Mouse (Mus musculus) hindbrain, embryonic 11.5 days (tissue): ENCODE results near the gene Il34. TPM values are rescaled to one million over a fixed set of nuclear protein-coding genes. Genes with fewer than 3 reads are reported as not detected.

Source experiments
- ATAC-seq: fragments of 200-750 bp; cut with Nextera tagmentation; 2 replicates; pipeline ENCODE4 v1.8.0; 2017; ENCODE audit warnings: mild to moderate bottlenecking, moderate TSS enrichment, moderate library complexity; ENCODE audit not compliant: low FRiP score
- DNase-seq: peaks from one replicate; pipeline ENCODE4 v3.0.0-alpha.2; 2015; ENCODE audit warnings: low spot score
- H3K27ac ChIP-seq: fragments of 300-500 bp; sonication (generic); 2 replicates; pipeline ENCODE4 v1.5.1; 2014; ENCODE audit warnings: mild to moderate bottlenecking, low read depth, low read length
- H3K27me3 ChIP-seq: fragments of 300-500 bp; sonication (generic); 2 replicates; pipeline ENCODE4 v1.6.1; 2014; ENCODE audit warnings: mild to moderate bottlenecking, low read length, moderate library complexity, mixed read lengths; ENCODE audit not compliant: control insufficient read depth, insufficient read depth
- H3K36me3 ChIP-seq: fragments of 300-500 bp; sonication (generic); 2 replicates; pipeline ENCODE4 v1.6.1; 2014; ENCODE audit warnings: mild to moderate bottlenecking, low read length, moderate library complexity, mixed read lengths; ENCODE audit not compliant: control insufficient read depth, insufficient read depth
- H3K4me1 ChIP-seq: fragments of 300-500 bp; sonication (generic); replicated peaks from 2 replicates; pipeline ENCODE4 v1.6.1; 2014; ENCODE audit warnings: low read length, mixed read lengths; ENCODE audit not compliant: control insufficient read depth, insufficient read depth
- H3K4me2 ChIP-seq: fragments of 300-500 bp; sonication (generic); replicated peaks from 2 replicates; pipeline ENCODE4 v1.6.1; 2014; ENCODE audit warnings: mild to moderate bottlenecking, low read depth, low read length
- H3K4me3 ChIP-seq: fragments of 300-500 bp; sonication (generic); 2 replicates; pipeline ENCODE4 v1.5.1; 2014; ENCODE audit warnings: low read depth, low read length
- H3K9ac ChIP-seq: fragments of 300-500 bp; sonication (generic); 2 replicates; pipeline ENCODE4 v1.6.1; 2014; ENCODE audit warnings: low read depth, low read length
- H3K9me3 ChIP-seq: fragments of 300-500 bp; sonication (generic); 2 replicates; pipeline ENCODE4 v1.6.1; 2016; ENCODE audit warnings: low read length; ENCODE audit not compliant: control insufficient read depth
- WGBS: fragments of 180-500 bp; shearing (Covaris S2); extraction: QIAGEN DNeasy Blood & Tissue Kit; methylation state at CpG from one replicate; pipeline ENCODE4 v1.1.7; 2014; 5-methylcytosine and 5-hydroxymethylcytosine counted together
- polyA plus RNA-seq: library from polyadenylated mRNA; unstranded; fragments of >200 nt; fragmentation: Nextera tagmentation; extraction: Ambion mirVana; gene quantifications from 2 replicates; pipeline ENCODE4 v1.2.1, GENCODE M21; 2014

Gene Il34
- polyA plus RNA-seq, 1 experiment from 2014 or later, result 0.19 TPM

GRCm38 (mm10) chr8:110842012-110842574 lies 36.4 kb upstream of the Il34 start:
- no peaks in the 10 kb centered on the region for H3K9me3 ChIP-seq
- H3K27ac ChIP-seq, result no peak overlapping the region
- no peak for DNase-seq
- no peaks in the 10 kb centered on the region for H3K27me3 ChIP-seq
- no peak for ATAC-seq
- no peak overlapping the region for H3K9ac ChIP-seq
- H3K36me3 ChIP-seq, result peaks cover 26% of the 10 kb centered on the region
- no peak overlapping the region for H3K4me3 ChIP-seq
- H3K4me2 ChIP-seq, result no peak overlapping the region
- H3K4me1 ChIP-seq, result no peaks in the 10 kb centered on the region; the same call in 1 of the 2 replicates
- 92% methylated on average over 3 of the region's 3 CpGs for whole genome bisulfite sequencing

- WGBS, result 93% methylated on average over 3 of the region's 3 CpGs
- Histone ChIP-seq H3K9ac (no peak overlapping the region), H3K4me1 (no peaks in the 10 kb centered on the region), H3K9me3 (no peaks in the 10 kb centered on the region), H3K27ac (no peak overlapping the region), H3K4me2 (no peak overlapping the region), H3K27me3 (no peaks in the 10 kb centered on the region), H3K36me3 (peaks cover 23% of the 10 kb centered on the region), H3K4me3 (no peak overlapping the region)
- no peak for ATAC-seq
- DNase-seq, result no peak
These were observed 26.2 kb upstream of the Il34 start for GRCm38 (mm10) chr8:110831956-110832355.

- no peaks in the 10 kb centered on the region for H3K4me1 ChIP-seq
- no peak overlapping the region for H3K4me3 ChIP-seq
- WGBS, result 89% methylated on average over 3 of the region's 3 CpGs
- H3K36me3 ChIP-seq, result peaks cover 23% of the 10 kb centered on the region
- H3K4me2 ChIP-seq, result no peak overlapping the region
- DNase-seq (no peak), ATAC-seq (no peak)
- no peaks in the 10 kb centered on the region for H3K9me3 ChIP-seq
- no peak overlapping the region for H3K9ac ChIP-seq
- H3K27me3 ChIP-seq, result no peaks in the 10 kb centered on the region
- no peak overlapping the region for H3K27ac ChIP-seq
These were observed 22.8 kb upstream of the Il34 start for GRCm38 (mm10) chr8:110828511-110828910.

- Histone ChIP-seq H3K9ac (no peak overlapping the region), H3K9me3 (no peaks in the 10 kb centered on the region), H3K4me1 (no peaks in the 10 kb centered on the region), H3K36me3 (peaks cover 18% of the 10 kb centered on the region), H3K4me2 (no peak overlapping the region), H3K4me3 (no peak overlapping the region), H3K27me3 (no peaks in the 10 kb centered on the region), H3K27ac (no peak overlapping the region)
- 89% methylated on average over 1 of the region's 1 CpGs for WGBS
- ATAC-seq, result no peak
- DNase-seq, result no peak
These were observed 19.1 kb upstream of the Il34 start for GRCm38 (mm10) chr8:110824861-110825260.

GRCm38 (mm10) chr8:110821960-110822359 lies 16.2 kb upstream of the Il34 start:
- ATAC-seq (no peak), DNase-seq (no peak)
- no peak overlapping the region for H3K9ac ChIP-seq
- H3K9me3 ChIP-seq, result no peaks in the 10 kb centered on the region
- no peak overlapping the region for H3K4me2 ChIP-seq
- H3K4me3 ChIP-seq, result no peak overlapping the region
- H3K27me3 ChIP-seq, result no peaks in the 10 kb centered on the region
- H3K27ac ChIP-seq, result no peak overlapping the region
- no peaks in the 10 kb centered on the region for H3K4me1 ChIP-seq
- WGBS, result 89% methylated on average over 3 of the region's 3 CpGs
- H3K36me3 ChIP-seq, result peaks cover 21% of the 10 kb centered on the region

- no peak for DNase-seq
These were observed 14.5 kb upstream of the Il34 start for GRCm38 (mm10) chr8:110820257-110820656.

GRCm38 (mm10) chr8:110818593-110818992 lies 12.9 kb upstream of the Il34 start:
- peaks cover 30% of the 10 kb centered on the region for H3K36me3 ChIP-seq
- H3K4me2 ChIP-seq, result no peak overlapping the region
- no peak for ATAC-seq
- no peak for DNase-seq
- H3K27me3 ChIP-seq, result no peaks in the 10 kb centered on the region
- 91% methylated on average over 3 of the region's 3 CpGs for WGBS
- no peak overlapping the region for H3K27ac ChIP-seq
- no peak overlapping the region for H3K9ac ChIP-seq
- no peaks in the 10 kb centered on the region for H3K9me3 ChIP-seq
- no peak overlapping the region for H3K4me3 ChIP-seq
- no peaks in the 10 kb centered on the region for H3K4me1 ChIP-seq

More at GRCm38 (mm10) chr8:110820257-110820656, 14.5 kb upstream of the Il34 start:
- Histone ChIP-seq H3K9me3 (no peaks in the 10 kb centered on the region), H3K36me3 (peaks cover 30% of the 10 kb centered on the region), H3K4me3 (no peak overlapping the region), H3K9ac (no peak overlapping the region), H3K4me2 (no peak overlapping the region), H3K27ac (no peak overlapping the region), H3K27me3 (no peaks in the 10 kb centered on the region), H3K4me1 (no peaks in the 10 kb centered on the region)
- ATAC-seq, result no peak
- WGBS, result 100% methylated on average over 2 of the region's 2 CpGs

GRCm38 (mm10) chr8:110816990-110817389 lies 11.3 kb upstream of the Il34 start:
- H3K36me3 ChIP-seq, result peaks cover 41% of the 10 kb centered on the region
- H3K9ac ChIP-seq, result no peak overlapping the region
- H3K27me3 ChIP-seq, result no peaks in the 10 kb centered on the region
- ATAC-seq (no peak), DNase-seq (no peak)
- no peaks in the 10 kb centered on the region for H3K4me1 ChIP-seq
- H3K9me3 ChIP-seq, result no peaks in the 10 kb centered on the region
- H3K4me2 ChIP-seq, result no peak overlapping the region
- no peak overlapping the region for H3K27ac ChIP-seq
- no peak overlapping the region for H3K4me3 ChIP-seq
- 86% methylated on average over 1 of the region's 1 CpGs for WGBS

- Histone ChIP-seq H3K36me3 (peaks cover 41% of the 10 kb centered on the region), H3K9ac (no peak overlapping the region), H3K27me3 (no peaks in the 10 kb centered on the region), H3K27ac (no peak overlapping the region), H3K9me3 (no peaks in the 10 kb centered on the region), H3K4me2 (no peak overlapping the region), H3K4me1 (no peaks in the 10 kb centered on the region), H3K4me3 (no peak overlapping the region)
- DNase-seq (no peak), ATAC-seq (no peak)
- 82% methylated on average over 3 of the region's 3 CpGs for WGBS
These were observed 9.6 kb upstream of the Il34 start for GRCm38 (mm10) chr8:110815308-110815707.
